Mouse (Mus musculus): ENCODE results near the gene Surf2.

- TF ChIP-seq POLR2A (IDR thresholded peaks at IDR 0.05; ENCODE audit: extremely low read depth, insufficient read depth, low read length) (no peak), CTCF (IDR thresholded peaks at IDR 0.05; ENCODE audit: low read depth, low read length) (no peak)
Measured at GRCm38 (mm10) chr2:26910994-26911765, 5.0 kb upstream of the Surf2 start.
